Mouse (Mus musculus) midbrain, embryonic 15.5 days (tissue): Measurements from ENCODE around the gene Saa2. TPM values are rescaled to one million over a fixed set of nuclear protein-coding genes. Genes with fewer than 3 reads are reported as not detected.

Experiments
- ATAC-seq: fragments of 200-750 bp; cut with Nextera tagmentation; replicated peaks from 2 replicates; pipeline ENCODE4 v1.8.0; 2017; ENCODE audit warnings: moderate TSS enrichment
- H3K27ac ChIP-seq: fragments of 300-500 bp; sonication (generic); 2 replicates; pipeline ENCODE4 v1.5.1; 2015; ENCODE audit warnings: mild to moderate bottlenecking, inconsistent platforms
- H3K27me3 ChIP-seq: fragments of 300-500 bp; sonication (generic); replicated peaks from 2 replicates; pipeline ENCODE4 v1.6.1; 2015; ENCODE audit warnings: inconsistent platforms
- H3K36me3 ChIP-seq: fragments of 300-500 bp; sonication (generic); replicated peaks from 2 replicates; pipeline ENCODE4 v1.6.1; 2015; ENCODE audit warnings: inconsistent platforms
- H3K4me1 ChIP-seq: fragments of 300-500 bp; sonication (generic); 2 replicates; pipeline ENCODE4 v1.6.1; 2015; ENCODE audit warnings: inconsistent platforms
- H3K4me2 ChIP-seq: fragments of 300-500 bp; sonication (generic); 2 replicates; pipeline ENCODE4 v1.6.1; 2015; ENCODE audit warnings: inconsistent platforms, mild to moderate bottlenecking, moderate library complexity
- H3K4me3 ChIP-seq: fragments of 300-500 bp; sonication (generic); 2 replicates; pipeline ENCODE4 v1.5.1; 2015; ENCODE audit warnings: mild to moderate bottlenecking, inconsistent platforms
- H3K9ac ChIP-seq: fragments of 300-500 bp; sonication (generic); 2 replicates; pipeline ENCODE4 v1.6.1; 2015; ENCODE audit warnings: mild to moderate bottlenecking, inconsistent platforms
- H3K9me3 ChIP-seq: fragments of 300-500 bp; sonication (generic); 2 replicates; pipeline ENCODE4 v1.6.1; 2016; ENCODE audit warnings: inconsistent platforms
- WGBS: fragments of 180-500 bp; shearing (Covaris S2); methylation state at CpG from one replicate; pipeline ENCODE4 v1.1.7; 2015; ENCODE audit warnings: mixed read lengths; 5-methylcytosine and 5-hydroxymethylcytosine counted together
- polyA plus RNA-seq: library from polyadenylated mRNA; unstranded; fragments of >200 nt; fragmentation: Nextera tagmentation; extraction: Ambion mirVana; gene quantifications from 2 replicates; pipeline ENCODE4 v1.2.1, GENCODE M21; 2015

Saa2 gene
- polyA plus RNA-seq, 1 experiment from 2014 or later, result not detected

GRCm38 (mm10) chr7:46768451-46768850 is 16.9 kb downstream of the Saa2 start:
- H3K27ac ChIP-seq, result no peak overlapping the region
- H3K4me2 ChIP-seq, result no peak overlapping the region
- ATAC-seq, result no peak
- no peak overlapping the region for H3K9ac ChIP-seq
- no peaks in the 10 kb centered on the region for H3K9me3 ChIP-seq
- no peak overlapping the region for H3K4me3 ChIP-seq
- no peaks in the 10 kb centered on the region for H3K27me3 ChIP-seq
- peaks cover 59% of the 10 kb centered on the region for H3K36me3 ChIP-seq
- WGBS, result 96% methylated on average over 7 of the region's 7 CpGs
- no peaks in the 10 kb centered on the region for H3K4me1 ChIP-seq

GRCm38 (mm10) chr7:46770706-46771105 is 19.1 kb downstream of the Saa2 start:
- Histone ChIP-seq H3K9ac (no peak overlapping the region), H3K4me1 (no peaks in the 10 kb centered on the region), H3K4me2 (no peak overlapping the region), H3K27me3 (no peaks in the 10 kb centered on the region), H3K9me3 (no peaks in the 10 kb centered on the region), H3K27ac (no peak overlapping the region), H3K4me3 (no peak overlapping the region), H3K36me3 (peaks cover 61% of the 10 kb centered on the region)
- no peak for ATAC-seq
- 62% methylated on average over 4 of the region's 4 CpGs for WGBS

- Histone ChIP-seq H3K4me3 (no peak overlapping the region), H3K36me3 (peaks cover 41% of the 10 kb centered on the region), H3K9ac (no peak overlapping the region), H3K27ac (no peak overlapping the region), H3K4me2 (no peak overlapping the region), H3K9me3 (no peaks in the 10 kb centered on the region), H3K4me1 (peaks cover 9% of the 10 kb centered on the region), H3K27me3 (no peaks in the 10 kb centered on the region)
- 89% methylated on average over 5 of the region's 5 CpGs for WGBS
- ATAC-seq, result no peak
Observed at GRCm38 (mm10) chr7:46789177-46789849, 37.7 kb downstream of the Saa2 start.

GRCm38 (mm10) chr7:46793871-46794270 is 42.3 kb downstream of the Saa2 start:
- no peak for ATAC-seq
- peaks cover 36% of the 10 kb centered on the region for H3K4me1 ChIP-seq
- no peak overlapping the region for H3K4me3 ChIP-seq
- no peak overlapping the region for H3K27ac ChIP-seq
- 0 out of 2 replicates have a peak overlapping the region, but pooled peaks have one; percentile 8 for H3K9ac ChIP-seq
- 86% methylated on average over 4 of the region's 4 CpGs for WGBS
- no peaks in the 10 kb centered on the region for H3K9me3 ChIP-seq
- peak overlapping the region; percentile 77; the same call in 1 of the 2 replicates for H3K4me2 ChIP-seq
- H3K36me3 ChIP-seq, result peaks cover 9% of the 10 kb centered on the region
- no peaks in the 10 kb centered on the region for H3K27me3 ChIP-seq

- Histone ChIP-seq H3K27me3 (no peaks in the 10 kb centered on the region), H3K4me2 (peak within 1 kb of the TSS; percentile 93), H3K4me1 (peaks cover 36% of the 10 kb centered on the region), H3K4me3 (peak within 1 kb of the TSS; percentile 95), H3K9ac (peak within 1 kb of the TSS; percentile 95), H3K27ac (peak within 1 kb of the TSS; percentile 92), H3K36me3 (0 out of 2 replicates have a peak, but pooled peaks cover 2% of the 10 kb centered on the region), H3K9me3 (no peaks in the 10 kb centered on the region)
- peak; percentile 99 for ATAC-seq
- WGBS, result 0% methylated on average over 57 of the region's 75 CpGs
Observed at GRCm38 (mm10) chr7:46795287-46796205, 44.0 kb downstream of the Saa2 start, which contains the start of the genes Hps5 and Gtf2h1. Gene Hps5 (minus strand): TSS chr7:46796064. Gene Gtf2h1 (plus strand): TSS chr7:46796103.

- Histone ChIP-seq H3K27ac (peak overlapping the region; percentile 92), H3K9me3 (no peaks in the 10 kb centered on the region), H3K4me2 (peak overlapping the region; percentile 93), H3K27me3 (no peaks in the 10 kb centered on the region), H3K4me3 (peak overlapping the region; percentile 95), H3K4me1 (peaks cover 36% of the 10 kb centered on the region), H3K36me3 (0 out of 2 replicates have a peak, but pooled peaks cover 2% of the 10 kb centered on the region), H3K9ac (peak overlapping the region; percentile 95)
- ATAC-seq, result peak; percentile 5
- WGBS, result under 1% methylated on average over 31 of the region's 31 CpGs
Observed at GRCm38 (mm10) chr7:46796206-46796679, 44.7 kb downstream of the Saa2 start.

GRCm38 (mm10) chr7:46796779-46797178 is 45.2 kb downstream of the Saa2 start:
- Histone ChIP-seq H3K4me1 (peaks cover 36% of the 10 kb centered on the region), H3K36me3 (peaks cover 2% of the 10 kb centered on the region; the same call in 1 of the 2 replicates), H3K4me2 (peak overlapping the region; percentile 93), H3K9ac (peak overlapping the region; percentile 95), H3K4me3 (peak overlapping the region; percentile 95), H3K27ac (no peak overlapping the region), H3K9me3 (no peaks in the 10 kb centered on the region), H3K27me3 (no peaks in the 10 kb centered on the region)
- ATAC-seq, result no peak
- WGBS, result 62% methylated on average over 6 of the region's 6 CpGs

Other genes starting within 250 kb of the Saa2 start
- gene Sergef, start 112.0 kb upstream of the Saa2 start, polyA plus RNA-seq, result 42.9 and 45.6 TPM in 2 replicates
- 0.78 and 0.80 TPM in 2 replicates for gene Tph1, start 79.3 kb upstream of the Saa2 start, polyA plus RNA-seq
- gene Saal1, start 41.1 kb upstream of the Saa2 start, polyA plus RNA-seq, result 13.3 and 13.9 TPM in 2 replicates
- 0.15 TPM in 1 of 2 replicates, not detected in the other for gene Saa3, start 36.1 kb upstream of the Saa2 start, polyA plus RNA-seq
- gene Saa4, start 19.2 kb upstream of the Saa2 start, polyA plus RNA-seq, result not detected in 2 replicates
- gene Saa1, start 8.8 kb upstream of the Saa2 start, polyA plus RNA-seq, result 0.30 and 0.31 TPM in 2 replicates
- 13.0 and 13.7 TPM in 2 replicates for gene Hps5, start 44.3 kb downstream of the Saa2 start, polyA plus RNA-seq
- 41.2 and 44.6 TPM in 2 replicates for gene Gtf2h1, start 44.3 kb downstream of the Saa2 start, polyA plus RNA-seq
- gene Ldha, start 89.7 kb downstream of the Saa2 start, polyA plus RNA-seq, result 522 and 586 TPM in 2 replicates
- gene Ldhc, start 109.4 kb downstream of the Saa2 start, polyA plus RNA-seq, result 0.15 TPM in 1 of 2 replicates, not detected in the other
- 370 and 380 TPM in 2 replicates for gene Tsg101, start 168.2 kb downstream of the Saa2 start, polyA plus RNA-seq
- 5.4 and 6.5 TPM in 2 replicates for gene Uevld, start 206.7 kb downstream of the Saa2 start, polyA plus RNA-seq
- gene Gm9999, start 231.8 kb downstream of the Saa2 start, polyA plus RNA-seq, result not detected in 2 replicates